In the genomic region with DNA sequence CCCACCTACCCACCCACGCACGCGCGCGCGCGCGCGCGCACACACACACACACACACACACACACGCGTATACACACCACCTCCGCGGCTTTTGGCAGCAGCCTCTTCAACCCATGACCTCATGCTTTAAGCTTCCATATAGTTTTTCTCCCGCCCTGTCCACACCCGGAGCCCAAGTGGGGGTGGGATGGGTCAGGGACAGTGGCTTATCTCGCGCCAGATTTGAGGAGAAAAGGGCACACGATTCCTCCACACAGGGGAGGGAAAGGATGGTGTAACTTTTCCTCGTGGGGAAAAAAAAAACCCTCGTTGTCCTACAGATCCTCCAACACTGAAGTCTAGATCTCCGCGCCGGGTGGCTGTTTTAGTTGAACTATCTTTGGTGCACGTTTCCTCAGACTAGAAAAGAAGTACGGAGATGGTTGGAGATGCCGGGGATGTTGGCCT, we compare ENCODE assay signal across 8 mouse cellular contexts.
A peak's percentile ranks its signal among the peaks of the same experiment; 100 is the strongest.
DNase-seq lines count a peak whose midpoint lies in the region; ATAC-seq lines count a peak whose summit lies in the region.

No protein-coding gene starts in this region.

- no peaks in the 10 kb centered on the region for H3K9me3 ChIP-seq in kidney, embryonic 15.5 days (replicated peaks)
- H3K9me3 ChIP-seq in embryonic facial prominence, embryonic 14.5 days (ENCODE audit: control insufficient read depth, low read length): no peaks in the 10 kb centered on the region
- H3K9me3 ChIP-seq in hindbrain, embryonic 16.5 days (ENCODE audit: control insufficient read depth, low read length): no peaks in the 10 kb centered on the region
- H3K9me3 ChIP-seq in midbrain, embryonic 14.5 days (ENCODE audit: control insufficient read depth, low read length): no peaks in the 10 kb centered on the region

- WGBS in kidney, embryonic 15.5 days: under 1% methylated on average over 27 of the region's 27 CpGs
- under 1% methylated on average over 27 of the region's 27 CpGs for WGBS in embryonic facial prominence, embryonic 14.5 days
- WGBS in hindbrain, embryonic 16.5 days: 2% methylated on average over 27 of the region's 27 CpGs
- 2% methylated on average over 27 of the region's 27 CpGs for WGBS in midbrain, embryonic 14.5 days

- H3K9ac ChIP-seq in kidney, embryonic 15.5 days: peak overlapping the region; percentile 33; the same call in 1 of the 2 replicates
- peak overlapping the region; percentile 58 for H3K9ac ChIP-seq in embryonic facial prominence, embryonic 14.5 days (ENCODE audit: low read depth, low read length)
- peak overlapping the region; percentile 88 for H3K9ac ChIP-seq in hindbrain, embryonic 16.5 days (ENCODE audit: low read depth, low read length)
- H3K9ac ChIP-seq in midbrain, embryonic 14.5 days (replicated peaks; ENCODE audit: low read length): peak overlapping the region; percentile 95

- peak overlapping the region; percentile 96 for H3K27ac ChIP-seq in kidney, embryonic 15.5 days
- peak overlapping the region; percentile 98 for H3K27ac ChIP-seq in embryonic facial prominence, embryonic 14.5 days (replicated peaks; ENCODE audit: low read depth, low read length)
- H3K27ac ChIP-seq in hindbrain, embryonic 16.5 days (ENCODE audit: low read depth, low read length): peak overlapping the region; percentile 98
- peak overlapping the region; percentile 99 for H3K27ac ChIP-seq in midbrain, embryonic 14.5 days (replicated peaks; ENCODE audit: low read depth, low read length)

- no peak for ATAC-seq in kidney, embryonic 15.5 days (replicated peaks; ENCODE audit: low FRiP score)
- ATAC-seq in embryonic facial prominence, embryonic 14.5 days (ENCODE audit: low read depth): no peak
- no peak for ATAC-seq in hindbrain, embryonic 16.5 days
- ATAC-seq in midbrain, embryonic 14.5 days (ENCODE audit: low FRiP score, low TSS enrichment): no peak
- no peak for ATAC-seq in inflammation-experienced regulatory T-cells, adult 6 months

- peak overlapping the region; percentile 66 for H3K4me2 ChIP-seq in kidney, embryonic 15.5 days
- H3K4me2 ChIP-seq in embryonic facial prominence, embryonic 14.5 days (ENCODE audit: low read depth, low read length): peak overlapping the region; percentile 91
- peak overlapping the region; percentile 84 for H3K4me2 ChIP-seq in hindbrain, embryonic 16.5 days (ENCODE audit: low read length)
- H3K4me2 ChIP-seq in midbrain, embryonic 14.5 days (ENCODE audit: low read length): peak overlapping the region; percentile 88

- peak overlapping the region; percentile 74 for H3K4me3 ChIP-seq in kidney, embryonic 15.5 days (replicated peaks)
- peak overlapping the region; percentile 74 for H3K4me3 ChIP-seq in embryonic facial prominence, embryonic 14.5 days (ENCODE audit: low read depth, low read length)
- peak overlapping the region; percentile 71 for H3K4me3 ChIP-seq in hindbrain, embryonic 16.5 days (ENCODE audit: low read length)
- H3K4me3 ChIP-seq in midbrain, embryonic 14.5 days (replicated peaks; ENCODE audit: low read depth, low read length): peak overlapping the region; percentile 64

- H3K27me3 ChIP-seq in kidney, embryonic 15.5 days: no peaks in the 10 kb centered on the region
- no peaks in the 10 kb centered on the region for H3K27me3 ChIP-seq in embryonic facial prominence, embryonic 14.5 days (replicated peaks; ENCODE audit: control insufficient read depth, insufficient read depth, low read length)
- no peaks in the 10 kb centered on the region for H3K27me3 ChIP-seq in hindbrain, embryonic 16.5 days (replicated peaks; ENCODE audit: control insufficient read depth, insufficient read depth, low read length)
- H3K27me3 ChIP-seq in midbrain, embryonic 14.5 days (ENCODE audit: control insufficient read depth, insufficient read depth, low read length): no peaks in the 10 kb centered on the region

- no peak for DNase-seq in kidney, adult 11 months
- DNase-seq in R1 (ENCODE audit: low read depth, low spot score): peak; percentile 68
- peak; percentile 57 for DNase-seq in embryonic facial prominence, embryonic 14.5 days (ENCODE audit: low spot score)
- DNase-seq in midbrain, embryonic 14.5 days: peak; percentile 66
- peak; percentile 64 for DNase-seq in thymus, postnatal 14 days

- H3K36me3 ChIP-seq in kidney, embryonic 15.5 days: no peaks in the 10 kb centered on the region
- no peaks in the 10 kb centered on the region for H3K36me3 ChIP-seq in embryonic facial prominence, embryonic 14.5 days (ENCODE audit: control insufficient read depth, insufficient read depth, low read length)
- H3K36me3 ChIP-seq in hindbrain, embryonic 16.5 days (ENCODE audit: control insufficient read depth, insufficient read depth, low read length): no peaks in the 10 kb centered on the region
- no peaks in the 10 kb centered on the region for H3K36me3 ChIP-seq in midbrain, embryonic 14.5 days (ENCODE audit: control insufficient read depth, insufficient read depth, low read length)

- peaks cover 37% of the 10 kb centered on the region for H3K4me1 ChIP-seq in kidney, embryonic 15.5 days
- H3K4me1 ChIP-seq in embryonic facial prominence, embryonic 14.5 days (ENCODE audit: control insufficient read depth, insufficient read depth, low read length): peaks cover 16% of the 10 kb centered on the region
- peaks cover 18% of the 10 kb centered on the region for H3K4me1 ChIP-seq in hindbrain, embryonic 16.5 days (ENCODE audit: control insufficient read depth, insufficient read depth, low read depth, low read length)
- H3K4me1 ChIP-seq in midbrain, embryonic 14.5 days (ENCODE audit: control insufficient read depth, insufficient read depth, low read length): peaks cover 34% of the 10 kb centered on the region

Comparison
In these comparisons a context has a peak if more than half of its experiments do, and no peak if none do; other contexts are left out.
1. H3K9ac ChIP-seq: peak in every context shown above with its lines; median percentile 95 in midbrain, embryonic 14.5 days; 88 in hindbrain, embryonic 16.5 days; 58 in embryonic facial prominence, embryonic 14.5 days; 33 in kidney, embryonic 15.5 days.